Mouse (Mus musculus) spleen, adult 18-20 months (tissue): Measurements from ENCODE around the gene Olfr354.

Source experiments
- DNase-seq, 2 experiments: peaks; one replicate each; pipeline ENCODE4 v3.0.0; 2022; ENCODE audit warnings: mixed read lengths in 2 of 2

The Olfr354 gene

GRCm38 (mm10) chr2:36905380-36905779, at the start of gene Olfr354:
TSS of gene Olfr354 (plus strand) at chr2:36905680.
- no peak for DNase-seq

- DNase-seq = no peak
Observed at GRCm38 (mm10) chr2:36862560-36862959, 42.9 kb upstream of the Olfr354 start, which contains the start of gene Olfr351. TSS of gene Olfr351 (minus strand) at chr2:36862660.

- no peak for DNase-seq
Observed at GRCm38 (mm10) chr2:36868160-36868559, 37.3 kb upstream of the Olfr354 start, which contains the start of gene Olfr352. TSS of gene Olfr352 (plus strand) at chr2:36868460.

GRCm38 (mm10) chr2:36892836-36893235, 12.6 kb upstream of the Olfr354 start, which contains the start of gene Olfr353:
TSS of gene Olfr353 (minus strand) at chr2:36892936.
- DNase-seq = no peak

GRCm38 (mm10) chr2:36897114-36897513, 8.4 kb upstream of the Olfr354 start:
- DNase-seq = no peak

- DNase-seq = no peak
Observed at GRCm38 (mm10) chr2:36928797-36929196, 23.3 kb downstream of the Olfr354 start, which contains the start of gene Olfr355. TSS of gene Olfr355 (minus strand) at chr2:36928897.

- no peak for DNase-seq
Observed at GRCm38 (mm10) chr2:36936821-36937220, 31.3 kb downstream of the Olfr354 start, which contains the start of gene Olfr356. TSS of gene Olfr356 (plus strand) at chr2:36937121.
